ENCODE assay signal across 9 mouse cellular contexts in the genomic region with DNA sequence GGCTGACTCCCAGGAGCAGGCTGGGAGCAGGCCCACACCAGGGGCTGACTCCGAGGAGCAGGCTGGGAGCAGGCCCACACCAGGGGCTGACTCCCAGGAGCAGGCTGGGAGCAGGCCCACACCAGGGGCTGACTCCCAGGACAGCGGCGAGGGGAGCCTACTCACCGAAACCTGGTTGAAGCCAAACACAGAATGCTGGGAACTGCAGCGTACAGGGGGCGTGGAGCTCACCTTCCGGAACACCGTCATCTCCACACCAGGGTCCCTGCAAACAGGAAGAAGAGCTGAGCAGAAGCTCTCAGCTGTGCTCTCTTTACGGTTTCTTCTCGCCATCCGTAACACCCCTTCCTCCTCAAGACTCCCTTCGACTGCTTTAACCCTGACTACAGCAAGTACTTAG. TPM values are rescaled to one million over a fixed set of nuclear protein-coding genes. Genes with fewer than 3 reads are reported as not detected.
DNase-seq lines count a peak whose midpoint lies in the region; ATAC-seq lines count a peak whose summit lies in the region.
"Not testable (repeated sequence)": the region's sequence is repeated elsewhere in the genome, so short reads cannot be mapped to it uniquely, and the experiment has no call there.
"Had no signal": no experiment of that assay in that cellular context is flagged by ENCODE, and none has a peak within 500 bp of the region (broad histone marks: within the 10 kb centered on the region; RNA-seq: fewer than 3 reads in every experiment).

No protein-coding gene starts in this region.

- H3K4me1 ChIP-seq in forebrain, embryonic 12.5 days = peaks cover 34% of the 10 kb centered on the region
- peaks cover 16 to 30% of the 10 kb centered on the region in 2 experiments for H3K4me1 ChIP-seq in heart, embryonic 14.5 days (ENCODE audit: control insufficient read depth in 2 of 2, insufficient read depth in 2 of 2, low read length in 2 of 2)
- H3K4me1 ChIP-seq in hindbrain, embryonic 16.5 days (ENCODE audit: control insufficient read depth, insufficient read depth, low read depth, low read length) = peaks cover 34% of the 10 kb centered on the region
- H3K4me1 ChIP-seq in limb, embryonic 11.5 days (ENCODE audit: control insufficient read depth, insufficient read depth, low read length) = peaks cover 26% of the 10 kb centered on the region
- peaks cover 47% of the 10 kb centered on the region for H3K4me1 ChIP-seq in liver, embryonic 16.5 days (ENCODE audit: control insufficient read depth, low read depth, low read length)
- H3K4me1 ChIP-seq in midbrain, embryonic 15.5 days = peaks cover 41% of the 10 kb centered on the region
- H3K4me1 ChIP-seq in stomach, embryonic 16.5 days (ENCODE audit: control insufficient read depth, insufficient read depth, low read length) = peaks cover 27% of the 10 kb centered on the region

- DNase-seq in cerebellum, adult 9-11 months = peak; percentile 32
- DNase-seq in limb, embryonic 11.5 days (ENCODE audit: low spot score) = not testable (repeated sequence)

- H3K9ac ChIP-seq in forebrain, embryonic 12.5 days; heart, embryonic 14.5 days (ENCODE audit: low read length): not testable (repeated sequence)
- H3K9ac ChIP-seq in hindbrain, embryonic 16.5 days (ENCODE audit: low read depth, low read length) = peak overlapping the region; percentile 31; the same call in 1 of the 2 replicates
- peak overlapping the region; percentile 75; the same call in 1 of the 2 replicates for H3K9ac ChIP-seq in limb, embryonic 11.5 days (ENCODE audit: low read length)
- H3K9ac ChIP-seq in liver, embryonic 16.5 days (ENCODE audit: low read depth, low read length) = peak overlapping the region; percentile 99; the same call in 1 of the 2 replicates
- H3K9ac ChIP-seq in midbrain, embryonic 15.5 days = peak overlapping the region; percentile 95; the same call in 1 of the 2 replicates
- peak overlapping the region; percentile 96; the same call in 1 of the 2 replicates for H3K9ac ChIP-seq in stomach, embryonic 16.5 days (ENCODE audit: low read length)

- ATAC-seq in forebrain, embryonic 12.5 days (ENCODE audit: low FRiP score); heart, embryonic 14.5 days (ENCODE audit: insufficient number of reproducible peaks, insufficient read depth, low FRiP score, low read depth); hindbrain, embryonic 16.5 days; limb, embryonic 11.5 days (ENCODE audit: insufficient number of reproducible peaks, low FRiP score, low TSS enrichment, low read depth); liver, embryonic 16.5 days (ENCODE audit: low read depth); midbrain, embryonic 15.5 days (replicated peaks); stomach, embryonic 16.5 days (ENCODE audit: insufficient read depth, low FRiP score): not testable (repeated sequence)

- not testable (repeated sequence) for H3K9me3 ChIP-seq in forebrain, embryonic 12.5 days; heart, embryonic 14.5 days (ENCODE audit: control insufficient read depth, low read length); hindbrain, embryonic 16.5 days (ENCODE audit: control insufficient read depth, low read length); limb, embryonic 11.5 days (ENCODE audit: control insufficient read depth, low read length); liver, embryonic 16.5 days (replicated peaks; ENCODE audit: control insufficient read depth, low read length); midbrain, embryonic 15.5 days; stomach, embryonic 16.5 days (replicated peaks; ENCODE audit: control insufficient read depth, low read length)

- peak overlapping the region; percentile 89; the same call in 1 of the 2 replicates for H3K4me3 ChIP-seq in forebrain, embryonic 12.5 days (replicated peaks)
- H3K4me3 ChIP-seq in heart, embryonic 14.5 days (ENCODE audit: control insufficient read depth in 1 of 2, insufficient read depth in 1 of 2, low read depth in 1 of 2, low read length in 2 of 2) = peak overlapping the region in 1 of 2 experiments; percentile 52; a peak in 1 of 4 replicates
- not testable (repeated sequence) for H3K4me3 ChIP-seq in hindbrain, embryonic 16.5 days (ENCODE audit: low read length); limb, embryonic 11.5 days (ENCODE audit: low read depth, low read length)
- peak overlapping the region; percentile 95 for H3K4me3 ChIP-seq in liver, embryonic 16.5 days (ENCODE audit: low read depth, low read length)
- peak overlapping the region; percentile 98; the same call in 1 of the 2 replicates for H3K4me3 ChIP-seq in midbrain, embryonic 15.5 days
- 0 out of 2 replicates have a peak overlapping the region, but pooled peaks have one; percentile 98 for H3K4me3 ChIP-seq in stomach, embryonic 16.5 days (replicated peaks; ENCODE audit: low read length)

- H3K4me2 ChIP-seq in forebrain, embryonic 12.5 days = peak overlapping the region; percentile 99
- peak overlapping the region; percentile 100; the same call in 1 of the 2 replicates for H3K4me2 ChIP-seq in heart, embryonic 14.5 days (ENCODE audit: low read length)
- peak overlapping the region; percentile 100 for H3K4me2 ChIP-seq in hindbrain, embryonic 16.5 days (ENCODE audit: low read length)
- H3K4me2 ChIP-seq in limb, embryonic 11.5 days (ENCODE audit: low read depth, severe bottlenecking) = peak overlapping the region; percentile 99; the same call in 1 of the 2 replicates
- peak overlapping the region; percentile 100 for H3K4me2 ChIP-seq in liver, embryonic 16.5 days (ENCODE audit: low read depth, low read length)
- peak overlapping the region; percentile 99 for H3K4me2 ChIP-seq in midbrain, embryonic 15.5 days
- not testable (repeated sequence) for H3K4me2 ChIP-seq in stomach, embryonic 16.5 days (ENCODE audit: low read depth, low read length)

- not testable (repeated sequence) for H3K27me3 ChIP-seq in forebrain, embryonic 12.5 days; heart, embryonic 14.5 days (ENCODE audit: control insufficient read depth, insufficient read depth, low read length); hindbrain, embryonic 16.5 days (replicated peaks; ENCODE audit: control insufficient read depth, insufficient read depth, low read length); limb, embryonic 11.5 days (ENCODE audit: control insufficient read depth, insufficient read depth, low read length); liver, embryonic 16.5 days (ENCODE audit: control insufficient read depth, insufficient read depth, low read depth, low read length); midbrain, embryonic 15.5 days (replicated peaks); stomach, embryonic 16.5 days (ENCODE audit: control insufficient read depth, insufficient read depth, low read length)

- 92% methylated on average over 11 of the region's 12 CpGs for WGBS in forebrain, embryonic 12.5 days
- WGBS in heart, embryonic 14.5 days = 93% methylated on average over 11 of the region's 12 CpGs
- WGBS in hindbrain, embryonic 16.5 days = 87% methylated on average over 11 of the region's 12 CpGs
- 97% methylated on average over 12 of the region's 12 CpGs for WGBS in limb, embryonic 11.5 days
- WGBS in liver, embryonic 16.5 days (ENCODE audit: insufficient replicate concordance) = 76% methylated on average over 12 of the region's 12 CpGs
- WGBS in midbrain, embryonic 15.5 days = 96% methylated on average over 12 of the region's 12 CpGs
- 91% methylated on average over 12 of the region's 12 CpGs for WGBS in stomach, embryonic 16.5 days

- peaks cover 57% of the 10 kb centered on the region for H3K36me3 ChIP-seq in forebrain, embryonic 12.5 days (replicated peaks)
- peaks cover 66% of the 10 kb centered on the region for H3K36me3 ChIP-seq in heart, embryonic 14.5 days (ENCODE audit: control insufficient read depth, insufficient read depth, low read length)
- peaks cover 32% of the 10 kb centered on the region for H3K36me3 ChIP-seq in hindbrain, embryonic 16.5 days (ENCODE audit: control insufficient read depth, insufficient read depth, low read length)
- H3K36me3 ChIP-seq in limb, embryonic 11.5 days (ENCODE audit: control insufficient read depth, insufficient read depth, low read length) = peaks cover 31% of the 10 kb centered on the region
- peaks cover 36% of the 10 kb centered on the region for H3K36me3 ChIP-seq in liver, embryonic 16.5 days (ENCODE audit: control insufficient read depth, insufficient read depth)
- peaks cover 45% of the 10 kb centered on the region for H3K36me3 ChIP-seq in midbrain, embryonic 15.5 days (replicated peaks)
- peaks cover 12% of the 10 kb centered on the region for H3K36me3 ChIP-seq in stomach, embryonic 16.5 days (ENCODE audit: control insufficient read depth, insufficient read depth, low read length)

- H3K27ac ChIP-seq in forebrain, embryonic 12.5 days; heart, embryonic 14.5 days (replicated peaks in 1 of 2; ENCODE audit: control insufficient read depth in 1 of 2, insufficient read depth in 1 of 2, low read depth in 2 of 2, low read length in 2 of 2); hindbrain, embryonic 16.5 days (ENCODE audit: low read depth, low read length); limb, embryonic 11.5 days (replicated peaks; ENCODE audit: low read depth, low read length); midbrain, embryonic 15.5 days; stomach, embryonic 16.5 days (ENCODE audit: low read length): not testable (repeated sequence)
- peak overlapping the region; percentile 97 for H3K27ac ChIP-seq in liver, embryonic 16.5 days (ENCODE audit: low read length)

RNA-seq across cellular contexts. Expression of a gene that starts 1.6 kb away (rescaled TPM):
- polyA plus RNA-seq in forebrain, embryonic 12.5 days (2016; fragmentation: Nextera tagmentation; extraction: Ambion mirVana) = 19.2 and 22.2 TPM in 2 replicates
- polyA plus RNA-seq in heart, embryonic 14.5 days (2014; fragmentation: Nextera tagmentation; extraction: Ambion mirVana) = 16.7 and 22.4 TPM in 2 replicates
- polyA plus RNA-seq in hindbrain, embryonic 16.5 days (2015; fragmentation: Nextera tagmentation; extraction: Ambion mirVana) = 9.2 and 13.2 TPM in 2 replicates
- polyA plus RNA-seq in limb, embryonic 11.5 days (2014; fragmentation: Nextera tagmentation; extraction: Ambion mirVana) = 14.9 and 17.4 TPM in 2 replicates
- polyA plus RNA-seq in liver, embryonic 16.5 days (2015; fragmentation: Nextera tagmentation; extraction: Ambion mirVana) = 12.9 and 15.2 TPM in 2 replicates
- 12.5 and 14.0 TPM in 2 replicates for polyA plus RNA-seq in midbrain, embryonic 15.5 days (2015; fragmentation: Nextera tagmentation; extraction: Ambion mirVana)
- 20.0 and 20.2 TPM in 2 replicates for polyA plus RNA-seq in stomach, embryonic 16.5 days (2015; fragmentation: Nextera tagmentation; extraction: Ambion mirVana)

RNA-seq across cellular contexts. Expression of a gene that starts 1.8 kb away (rescaled TPM):
- 32.4 and 35.1 TPM in 2 replicates for polyA plus RNA-seq in forebrain, embryonic 12.5 days (2016; fragmentation: Nextera tagmentation; extraction: Ambion mirVana)
- polyA plus RNA-seq in heart, embryonic 14.5 days (2014; fragmentation: Nextera tagmentation; extraction: Ambion mirVana) = 15.3 and 17.3 TPM in 2 replicates
- 22.6 and 24.8 TPM in 2 replicates for polyA plus RNA-seq in hindbrain, embryonic 16.5 days (2015; fragmentation: Nextera tagmentation; extraction: Ambion mirVana)
- 29.1 and 32.2 TPM in 2 replicates for polyA plus RNA-seq in limb, embryonic 11.5 days (2014; fragmentation: Nextera tagmentation; extraction: Ambion mirVana)
- polyA plus RNA-seq in liver, embryonic 16.5 days (2015; fragmentation: Nextera tagmentation; extraction: Ambion mirVana) = 8.2 and 9.7 TPM in 2 replicates
- polyA plus RNA-seq in midbrain, embryonic 15.5 days (2015; fragmentation: Nextera tagmentation; extraction: Ambion mirVana) = 29.2 TPM in 2 replicates
- 17.2 and 17.4 TPM in 2 replicates for polyA plus RNA-seq in stomach, embryonic 16.5 days (2015; fragmentation: Nextera tagmentation; extraction: Ambion mirVana)

RNA-seq across cellular contexts. Expression of a gene that starts 17.2 kb away (rescaled TPM):
- polyA plus RNA-seq in forebrain, embryonic 12.5 days (2016; fragmentation: Nextera tagmentation; extraction: Ambion mirVana) = 0.29 TPM in 1 of 2 replicates, not detected in the other
- polyA plus RNA-seq in heart, embryonic 14.5 days (2014; fragmentation: Nextera tagmentation; extraction: Ambion mirVana) = 0.26 and 0.27 TPM in 2 replicates
- polyA plus RNA-seq in hindbrain, embryonic 16.5 days (2015; fragmentation: Nextera tagmentation; extraction: Ambion mirVana) = not detected in 2 replicates
- polyA plus RNA-seq in limb, embryonic 11.5 days (2014; fragmentation: Nextera tagmentation; extraction: Ambion mirVana) = not detected in 2 replicates
- 0.14 TPM in 2 replicates for polyA plus RNA-seq in liver, embryonic 16.5 days (2015; fragmentation: Nextera tagmentation; extraction: Ambion mirVana)
- polyA plus RNA-seq in midbrain, embryonic 15.5 days (2015; fragmentation: Nextera tagmentation; extraction: Ambion mirVana) = 0.19 and 0.28 TPM in 2 replicates
- polyA plus RNA-seq in stomach, embryonic 16.5 days (2015; fragmentation: Nextera tagmentation; extraction: Ambion mirVana) = 2.0 and 2.2 TPM in 2 replicates
- polyA plus RNA-seq: forebrain, embryonic 11.5 days had no signal

RNA-seq across cellular contexts. Expression of a gene that starts 23.4 kb away (rescaled TPM):
- polyA plus RNA-seq in forebrain, embryonic 12.5 days (2016; fragmentation: Nextera tagmentation; extraction: Ambion mirVana) = 16.3 and 16.8 TPM in 2 replicates
- 16.7 and 17.2 TPM in 2 replicates for polyA plus RNA-seq in heart, embryonic 14.5 days (2014; fragmentation: Nextera tagmentation; extraction: Ambion mirVana)
- polyA plus RNA-seq in hindbrain, embryonic 16.5 days (2015; fragmentation: Nextera tagmentation; extraction: Ambion mirVana) = 14.3 and 19.1 TPM in 2 replicates
- 19.0 and 19.4 TPM in 2 replicates for polyA plus RNA-seq in limb, embryonic 11.5 days (2014; fragmentation: Nextera tagmentation; extraction: Ambion mirVana)
- polyA plus RNA-seq in liver, embryonic 16.5 days (2015; fragmentation: Nextera tagmentation; extraction: Ambion mirVana) = 19.7 and 22.3 TPM in 2 replicates
- polyA plus RNA-seq in midbrain, embryonic 15.5 days (2015; fragmentation: Nextera tagmentation; extraction: Ambion mirVana) = 17.1 and 19.6 TPM in 2 replicates
- polyA plus RNA-seq in stomach, embryonic 16.5 days (2015; fragmentation: Nextera tagmentation; extraction: Ambion mirVana) = 17.3 and 18.1 TPM in 2 replicates

RNA-seq across cellular contexts. Expression of a gene that starts 39.2 kb away (rescaled TPM):
- polyA plus RNA-seq in forebrain, embryonic 12.5 days (2016; fragmentation: Nextera tagmentation; extraction: Ambion mirVana) = 6.1 and 6.7 TPM in 2 replicates
- polyA plus RNA-seq in heart, embryonic 14.5 days (2014; fragmentation: Nextera tagmentation; extraction: Ambion mirVana) = 66.5 and 67.1 TPM in 2 replicates
- polyA plus RNA-seq in hindbrain, embryonic 16.5 days (2015; fragmentation: Nextera tagmentation; extraction: Ambion mirVana) = 21.6 and 29.7 TPM in 2 replicates
- polyA plus RNA-seq in limb, embryonic 11.5 days (2014; fragmentation: Nextera tagmentation; extraction: Ambion mirVana) = 5.8 and 6.1 TPM in 2 replicates
- polyA plus RNA-seq in liver, embryonic 16.5 days (2015; fragmentation: Nextera tagmentation; extraction: Ambion mirVana) = 104 and 105 TPM in 2 replicates
- polyA plus RNA-seq in midbrain, embryonic 15.5 days (2015; fragmentation: Nextera tagmentation; extraction: Ambion mirVana) = 23.7 and 25.5 TPM in 2 replicates
- 51.2 and 63.2 TPM in 2 replicates for polyA plus RNA-seq in stomach, embryonic 16.5 days (2015; fragmentation: Nextera tagmentation; extraction: Ambion mirVana)
